Mouse (Mus musculus) testis, postnatal 10 days (tissue): Measurements from ENCODE around the gene Mb.

Source experiments
- DNase-seq: peaks from one replicate; pipeline ENCODE4 v3.0.0; 2021; ENCODE audit warnings: low spot score

Gene Mb

DNA sequence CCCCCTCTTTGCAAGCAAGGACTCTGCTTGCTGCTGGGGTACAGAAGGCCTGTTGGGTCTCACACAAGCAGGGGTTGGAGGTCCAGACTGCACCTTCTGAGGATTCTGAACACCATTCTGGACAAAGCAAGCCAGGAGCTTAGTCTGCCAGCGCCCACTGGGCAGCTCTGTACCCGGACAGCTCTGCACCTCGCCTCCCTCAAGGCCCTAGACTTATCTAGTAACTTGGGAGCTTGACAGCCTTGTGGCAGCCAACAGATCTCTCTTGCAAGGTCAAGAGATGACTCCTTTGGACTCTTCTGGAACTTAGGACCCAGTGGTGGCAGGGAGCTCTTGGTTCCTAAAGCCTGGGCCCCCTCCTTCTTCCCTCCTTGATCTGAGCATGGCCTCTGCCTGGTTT, 23.4 kb downstream of the Mb start:
- no peak for DNase-seq

DNA sequence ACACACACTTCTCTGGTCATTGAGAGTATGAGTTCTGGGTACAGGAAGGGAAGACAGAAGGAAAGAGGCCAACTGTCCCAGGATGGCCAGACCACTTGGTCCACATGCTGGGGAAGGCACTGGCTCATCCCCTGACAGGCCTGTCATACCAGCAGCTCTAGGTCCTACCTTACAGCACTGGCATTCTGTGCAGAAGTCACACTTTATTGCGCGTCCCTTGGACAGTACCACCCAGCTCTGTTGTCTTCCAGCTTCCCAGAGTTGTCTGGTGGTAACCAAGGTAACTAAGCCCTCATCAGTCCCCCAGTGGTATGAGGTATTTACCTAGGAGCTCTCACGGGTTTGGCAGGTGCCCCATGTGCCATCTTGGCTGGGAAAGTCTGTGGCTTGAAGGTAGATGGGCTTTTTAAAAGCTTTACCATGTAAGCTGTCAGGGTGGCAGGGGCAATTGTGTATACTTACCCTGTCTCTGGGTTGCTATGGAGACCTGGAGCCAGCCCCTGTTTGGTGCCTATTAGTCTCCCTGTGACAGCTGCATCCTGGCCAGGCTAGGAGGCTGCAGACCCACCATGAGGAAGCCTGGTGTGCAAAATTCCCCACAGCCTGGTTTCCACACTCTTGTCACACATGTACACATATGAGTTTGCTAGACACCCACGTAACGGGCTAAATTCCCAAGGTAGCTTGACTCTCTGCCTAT, 24.4 kb downstream of the Mb start:
- no peak for DNase-seq

DNA sequence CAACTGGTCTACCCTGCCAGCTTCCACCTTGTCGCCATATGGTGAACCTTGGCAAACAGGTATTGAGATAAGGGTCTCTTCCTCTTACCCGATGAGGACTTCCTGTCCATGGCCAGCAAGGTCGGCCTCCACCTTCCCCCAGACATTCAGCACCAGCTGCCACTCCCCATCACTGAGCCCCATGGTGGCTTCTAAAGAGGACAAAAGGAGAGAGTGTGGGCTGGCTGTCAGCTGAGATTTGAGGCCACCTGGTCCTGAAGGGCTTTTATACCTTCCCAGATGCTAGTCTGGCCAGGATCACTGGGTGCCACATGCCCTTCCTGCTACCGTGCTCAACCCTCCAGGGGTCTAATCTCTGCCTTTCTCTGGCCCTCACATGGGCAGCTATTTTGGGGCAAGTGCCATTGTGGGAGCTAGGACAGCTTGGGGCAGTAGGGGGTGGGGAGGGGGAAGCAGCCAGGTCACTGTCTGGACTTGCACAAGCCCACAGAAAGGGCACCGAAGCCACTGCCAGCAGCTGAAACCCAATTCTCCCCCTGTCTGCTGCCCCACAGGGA, 28.0 kb downstream of the Mb start:
- no peak for DNase-seq

DNA sequence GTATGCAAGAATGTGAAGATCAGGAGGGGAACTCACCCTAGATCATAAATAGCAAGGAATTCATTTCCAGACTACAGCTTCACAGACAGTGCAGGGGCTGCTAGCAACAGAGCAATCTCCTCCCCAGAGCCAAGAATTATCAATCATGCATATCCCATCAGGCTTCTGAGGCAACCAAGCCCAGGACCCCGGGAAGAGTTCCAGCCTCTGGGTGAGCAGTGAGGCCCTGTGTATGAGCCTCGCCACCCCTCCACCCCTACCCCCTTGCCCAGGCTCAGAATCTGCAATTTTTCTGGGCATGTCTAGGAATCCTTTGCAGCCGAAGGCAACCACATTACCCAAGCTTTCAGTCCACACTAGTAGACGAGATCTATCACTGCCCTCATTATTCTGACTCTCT, 28.6 kb downstream of the Mb start:
- no peak for DNase-seq

DNA sequence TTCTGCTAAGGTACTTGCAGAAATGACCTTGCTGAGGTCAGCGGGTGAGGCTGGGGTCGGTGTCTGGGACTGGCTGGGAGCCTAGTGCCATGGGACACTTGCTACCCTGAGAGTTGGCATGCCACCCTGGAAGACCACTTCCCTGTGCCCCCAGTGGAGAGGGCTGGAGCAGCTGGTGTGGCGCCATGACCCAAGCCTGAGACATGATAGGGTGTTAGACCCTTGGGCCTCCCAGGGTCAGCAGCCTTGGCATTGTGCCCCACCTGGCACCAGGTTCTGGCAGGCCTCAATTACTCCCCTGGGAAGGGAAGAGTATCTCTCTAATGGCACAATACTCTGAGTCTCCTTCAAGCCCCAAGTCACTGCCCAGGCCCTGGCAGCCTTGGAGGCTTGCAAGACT, 29.4 kb downstream of the Mb start:
- DNase-seq: no peak

DNA sequence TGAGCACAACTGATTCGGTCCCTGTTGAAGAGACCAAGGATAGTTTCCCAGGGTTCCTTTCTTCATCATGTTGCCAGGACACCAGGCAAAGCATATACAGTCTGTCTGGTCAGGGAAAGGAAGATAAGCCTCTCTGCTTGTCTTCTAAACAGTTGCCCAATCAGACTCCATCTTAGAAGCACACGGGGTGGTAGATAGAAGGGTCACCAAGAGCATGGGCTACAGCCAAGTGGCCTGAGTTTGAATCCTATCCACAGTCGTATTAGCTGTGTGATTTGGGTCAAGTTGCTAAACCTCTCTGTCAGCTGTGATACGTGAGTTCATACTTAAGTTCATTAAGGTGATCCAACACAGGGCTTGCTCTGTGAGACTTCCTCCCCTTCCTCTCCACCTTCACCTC, 30.3 kb downstream of the Mb start:
- DNase-seq: no peak

DNA sequence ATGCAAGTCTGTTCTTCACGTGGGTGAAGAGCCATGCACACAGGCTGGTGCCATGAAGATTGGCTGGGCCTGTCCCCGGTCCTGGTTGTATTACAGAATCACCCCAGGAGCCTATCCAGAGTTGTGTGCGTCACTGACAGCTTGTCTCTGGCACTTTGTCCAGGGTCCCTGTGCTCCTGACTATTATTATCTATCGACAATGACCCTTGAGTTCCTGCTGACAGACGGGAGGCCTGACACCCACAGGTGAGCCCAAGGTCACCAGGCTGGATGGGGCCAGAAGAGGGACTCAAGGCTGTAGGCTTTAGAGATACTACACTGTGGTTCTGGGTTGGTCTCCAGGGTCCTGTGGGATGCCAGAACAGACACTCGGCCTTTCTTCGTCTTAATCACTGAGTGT, 30.9 kb downstream of the Mb start:
- peak; percentile 41 for DNase-seq

DNA sequence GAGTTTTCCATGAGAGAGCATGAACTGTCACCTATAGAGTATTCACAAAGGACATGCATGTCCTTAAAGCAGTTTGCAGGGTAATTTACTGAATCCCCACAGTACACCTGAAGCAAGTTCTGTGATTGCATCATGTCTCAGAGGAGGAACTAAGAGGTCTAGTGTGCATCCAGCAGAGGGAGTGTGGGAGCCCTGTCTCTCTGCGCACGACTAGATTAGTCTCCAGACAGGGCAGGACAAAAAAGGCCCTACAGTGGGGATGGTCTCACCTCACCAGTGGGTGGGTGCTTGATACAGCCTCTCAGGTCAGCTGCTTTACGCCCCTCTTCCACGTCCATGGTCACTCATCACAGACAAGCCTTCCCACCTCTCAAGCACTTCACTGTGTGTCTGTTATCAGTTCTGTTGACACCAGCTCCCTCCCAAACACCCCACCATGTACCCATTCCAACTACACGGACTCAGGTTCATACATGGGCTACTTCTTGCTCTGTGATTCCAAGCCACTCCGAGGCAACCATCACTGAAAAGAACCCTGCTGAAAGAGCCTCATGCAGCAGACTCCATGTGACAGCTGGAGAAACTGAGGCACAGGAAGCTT, 31.6 kb downstream of the Mb start:
- DNase-seq: peak; percentile 75

DNA sequence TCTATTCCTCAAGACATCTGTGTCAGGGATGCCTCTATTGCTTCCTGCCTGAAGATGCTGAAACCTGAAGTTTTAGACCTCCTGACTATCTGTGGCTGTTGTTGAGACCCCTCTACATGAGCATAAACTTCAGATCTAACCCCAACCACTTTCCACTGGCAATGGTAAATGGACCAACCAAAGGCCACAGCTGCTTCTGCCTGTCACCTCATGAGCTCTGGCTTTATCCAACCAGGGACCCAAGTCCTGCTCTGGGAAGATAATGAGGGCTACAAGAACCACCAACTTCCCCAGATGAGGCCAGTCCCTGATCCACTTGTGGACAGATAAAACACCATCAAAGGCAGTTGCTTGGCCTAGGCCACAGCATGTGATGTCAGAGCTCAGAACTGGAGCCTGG, 32.6 kb downstream of the Mb start:
- DNase-seq: no peak

DNA sequence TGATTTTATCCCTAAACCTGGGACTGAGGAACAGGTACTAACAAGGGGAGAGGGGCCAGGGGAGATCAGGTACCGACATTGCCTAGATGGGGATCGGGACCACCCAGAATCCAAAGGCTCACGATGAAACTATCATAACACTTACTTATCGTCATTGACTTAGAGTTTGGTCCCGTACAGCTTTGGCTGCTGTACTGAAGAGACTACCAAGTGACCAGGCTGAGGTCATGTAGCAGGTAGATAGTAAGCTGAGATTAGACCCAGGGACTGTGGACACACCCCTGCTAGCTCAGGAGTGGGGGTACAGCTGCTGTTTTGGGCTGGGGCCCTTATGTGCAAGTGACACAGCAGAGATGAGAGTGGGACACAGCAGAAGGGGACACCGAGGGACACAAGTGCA, 34.0 kb downstream of the Mb start:
- no peak for DNase-seq

DNA sequence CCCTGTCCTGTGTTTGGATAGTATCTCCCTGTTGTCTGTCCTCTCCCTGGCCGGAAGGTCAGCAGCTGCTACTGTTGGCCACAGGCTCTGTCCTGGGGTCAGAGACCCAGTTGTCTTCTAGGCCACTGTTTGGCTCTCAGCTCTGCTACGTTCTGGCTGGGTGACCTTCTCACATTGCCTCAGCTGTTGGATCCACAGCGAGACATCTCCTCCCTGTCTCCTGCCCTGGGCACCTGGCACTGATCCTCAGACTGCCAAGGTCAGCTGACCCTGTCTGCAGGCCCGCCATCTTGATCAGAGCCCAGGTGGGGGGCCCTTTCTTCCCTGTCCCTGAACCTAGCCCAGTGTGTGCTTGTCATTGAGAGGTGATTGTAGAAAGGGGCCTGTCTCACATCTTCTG, 35.5 kb downstream of the Mb start:
- DNase-seq: peak; percentile 50

DNA sequence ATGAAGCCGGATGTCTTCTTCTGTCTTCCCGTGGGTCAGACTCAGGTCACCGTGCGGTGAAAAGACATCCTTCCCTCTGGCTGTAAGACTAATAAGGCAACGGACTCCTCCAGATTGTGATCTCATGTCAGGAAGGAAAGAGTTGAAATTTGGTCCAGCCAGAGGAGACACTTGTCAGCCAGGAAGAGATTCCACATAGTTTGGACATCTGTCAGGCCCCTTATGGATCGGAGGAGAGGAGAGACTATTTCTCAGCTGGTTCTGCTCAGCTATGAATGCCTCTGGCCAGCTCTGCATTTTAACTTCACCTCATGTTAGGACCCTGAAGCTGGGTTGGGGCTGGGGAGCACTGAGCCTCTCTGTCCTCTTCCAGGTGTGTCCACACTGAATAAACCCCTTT, 36.0 kb downstream of the Mb start:
- no peak for DNase-seq

DNA sequence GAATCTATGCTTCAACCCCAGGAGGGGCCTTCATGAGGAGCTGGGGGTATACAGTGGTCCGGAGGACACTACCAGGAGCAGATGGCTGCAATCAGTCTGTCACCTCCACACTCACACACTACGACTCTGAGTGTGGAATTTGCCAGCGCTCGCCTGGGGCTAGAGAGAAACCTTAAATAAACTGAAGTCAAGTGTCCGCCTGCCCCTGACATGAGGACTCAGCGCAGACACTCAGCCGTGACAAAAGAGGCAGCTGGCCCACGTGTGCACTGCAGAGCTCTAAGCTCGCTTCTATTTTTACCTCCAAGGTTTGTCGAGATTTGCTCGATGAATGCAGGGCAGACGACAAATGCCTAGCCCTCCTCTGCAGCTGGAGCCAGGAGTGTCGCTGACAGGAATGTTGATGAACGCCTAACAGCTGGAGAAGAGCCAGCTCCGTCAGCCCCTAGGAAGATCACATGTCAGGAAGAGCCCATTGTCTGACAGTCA, 36.7 kb downstream of the Mb start:
- DNase-seq: peak; percentile 40

DNA sequence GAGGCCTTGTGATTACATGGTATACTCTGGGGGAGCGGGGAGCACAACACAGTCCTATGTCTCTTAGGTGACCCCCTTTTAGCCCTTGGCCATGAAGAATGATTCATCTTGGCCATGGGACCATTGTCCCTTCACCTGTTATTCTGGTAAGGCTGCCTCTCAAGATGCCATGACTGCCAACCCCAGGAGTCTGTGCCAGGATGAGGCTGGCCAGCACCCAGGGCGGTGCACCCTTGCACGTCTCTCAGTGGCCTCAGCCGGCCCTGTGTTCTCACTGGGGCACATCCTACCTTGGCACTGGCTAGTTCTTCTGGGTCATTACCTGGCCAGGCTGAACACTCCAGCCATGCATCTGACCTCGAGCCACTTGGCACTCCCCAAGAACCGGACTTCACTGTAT, 41.6 kb downstream of the Mb start:
- no peak for DNase-seq

DNA sequence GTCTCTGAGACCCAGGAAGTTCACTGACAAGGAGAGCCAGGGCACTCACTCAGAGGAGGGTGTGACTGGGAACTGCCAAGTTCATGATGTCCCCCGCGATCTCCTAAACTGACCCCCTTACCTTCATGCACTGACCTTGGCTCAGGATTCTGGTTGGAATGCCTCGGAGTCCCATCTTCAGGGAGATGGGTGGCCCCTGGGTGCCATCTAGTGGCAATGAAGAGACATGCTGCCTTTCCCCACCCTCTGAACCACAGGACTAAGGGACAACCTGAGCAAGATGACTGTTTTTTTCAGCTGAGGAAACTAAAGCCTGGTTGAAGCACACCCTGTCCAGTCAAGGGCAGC, 46.6 kb downstream of the Mb start:
- peak; percentile 61 for DNase-seq

DNA sequence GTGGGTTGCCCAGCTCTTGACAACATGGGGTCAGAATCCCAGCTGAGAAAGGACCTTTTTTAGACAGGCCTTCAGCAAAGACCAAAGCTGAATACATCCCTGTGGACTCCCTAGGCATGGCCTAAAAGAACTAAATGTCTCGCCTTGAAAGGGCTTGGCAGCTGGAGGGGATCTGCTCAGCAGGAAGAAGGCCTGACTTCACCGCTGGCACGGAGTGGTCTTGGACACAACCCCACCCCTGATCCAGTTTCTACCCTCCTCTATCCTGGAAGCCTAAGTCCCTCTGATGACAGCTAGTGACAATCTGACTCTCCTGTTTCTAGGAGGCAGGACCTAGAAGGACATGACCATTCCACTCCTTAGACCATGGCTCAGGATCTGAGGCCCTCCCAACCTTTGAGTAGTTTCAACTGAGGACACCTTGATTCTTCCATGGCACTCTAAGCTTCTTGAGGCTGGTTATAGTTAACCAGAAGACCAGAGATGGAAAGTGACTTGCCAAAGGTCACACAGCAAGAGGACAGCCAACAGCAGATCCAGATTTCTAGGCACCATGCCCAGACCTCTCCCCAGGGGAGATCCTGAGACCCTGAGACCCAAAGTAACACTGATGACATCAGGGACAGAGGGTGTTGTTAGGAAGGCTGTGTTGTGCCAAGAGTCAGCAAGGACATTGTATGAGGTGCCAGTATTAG, 47.1 kb downstream of the Mb start:
- peak; percentile 54 for DNase-seq

DNA sequence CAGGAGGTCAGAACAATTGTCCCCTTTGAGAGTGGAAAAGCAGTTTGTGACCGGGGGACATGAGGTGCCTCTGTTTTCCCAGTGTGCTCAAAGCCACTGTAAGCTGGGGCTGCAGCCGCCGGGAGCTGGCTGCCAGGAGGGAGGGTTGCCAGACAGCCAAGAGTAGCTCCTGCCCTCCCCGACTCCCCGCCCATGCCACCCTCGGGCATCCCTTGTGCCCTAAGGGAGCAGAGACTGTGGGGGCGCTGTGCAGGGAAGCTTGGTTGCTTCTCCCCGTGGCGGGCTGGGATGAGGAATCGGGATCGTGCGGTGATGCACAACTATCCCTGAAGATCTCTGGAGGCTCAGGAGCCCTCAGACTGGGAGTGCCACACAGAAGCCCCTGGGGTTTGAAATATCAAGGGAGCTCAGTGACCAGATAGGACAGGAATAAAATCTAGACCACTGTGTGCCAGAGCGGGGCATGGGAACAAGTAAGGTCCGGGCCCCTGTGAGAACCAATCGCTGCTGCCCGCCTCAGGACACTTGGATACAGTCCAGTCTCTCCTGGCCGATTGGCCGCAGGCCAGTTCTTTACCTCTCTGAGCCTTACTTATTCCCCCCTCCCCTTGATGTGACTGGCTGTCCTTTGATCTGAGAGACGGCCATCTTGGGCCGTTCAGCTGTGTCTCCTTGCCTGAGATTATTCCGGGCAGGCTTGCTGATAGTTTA, 51.4 kb downstream of the Mb start:
- peak; percentile 74 for DNase-seq

DNA sequence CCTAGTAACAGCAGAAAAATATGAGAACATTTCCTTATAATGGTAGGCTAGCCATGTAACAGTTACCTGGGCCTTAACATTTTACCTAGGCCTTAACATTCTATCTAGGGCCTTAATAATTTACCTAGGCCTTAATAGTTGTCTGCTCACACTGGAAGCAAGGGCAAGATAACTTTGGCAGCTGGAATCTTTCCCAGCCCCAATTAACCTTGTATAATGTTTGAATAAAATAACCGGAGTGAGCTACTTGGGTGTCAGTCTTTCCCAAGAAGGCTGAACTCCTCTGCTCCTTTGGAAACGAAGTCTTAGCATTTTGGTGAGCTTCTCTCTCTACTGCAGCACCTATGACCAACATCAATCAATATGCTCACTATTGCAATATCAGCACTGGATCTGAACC, 52.4 kb downstream of the Mb start:
- no peak for DNase-seq

DNA sequence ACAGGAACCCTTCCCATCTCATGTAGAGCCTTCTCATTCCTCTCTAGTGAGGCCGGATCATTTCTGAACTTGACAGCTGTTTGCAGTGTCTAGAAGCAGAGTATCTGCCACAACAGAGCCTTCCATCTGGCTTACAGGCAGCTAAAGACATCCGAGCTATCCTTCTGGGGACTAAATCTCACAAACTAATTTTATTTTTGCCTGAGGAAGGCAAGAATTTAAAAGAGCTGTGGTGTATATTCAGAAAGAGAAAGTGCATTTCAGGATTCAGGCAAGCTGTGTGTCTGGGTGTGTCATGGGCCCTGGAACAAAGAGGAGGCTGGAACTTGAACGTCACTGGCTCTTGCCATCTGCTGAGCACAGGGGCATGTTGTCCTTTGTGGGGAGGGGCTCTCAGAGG, 56.1 kb downstream of the Mb start:
- no peak for DNase-seq

DNA sequence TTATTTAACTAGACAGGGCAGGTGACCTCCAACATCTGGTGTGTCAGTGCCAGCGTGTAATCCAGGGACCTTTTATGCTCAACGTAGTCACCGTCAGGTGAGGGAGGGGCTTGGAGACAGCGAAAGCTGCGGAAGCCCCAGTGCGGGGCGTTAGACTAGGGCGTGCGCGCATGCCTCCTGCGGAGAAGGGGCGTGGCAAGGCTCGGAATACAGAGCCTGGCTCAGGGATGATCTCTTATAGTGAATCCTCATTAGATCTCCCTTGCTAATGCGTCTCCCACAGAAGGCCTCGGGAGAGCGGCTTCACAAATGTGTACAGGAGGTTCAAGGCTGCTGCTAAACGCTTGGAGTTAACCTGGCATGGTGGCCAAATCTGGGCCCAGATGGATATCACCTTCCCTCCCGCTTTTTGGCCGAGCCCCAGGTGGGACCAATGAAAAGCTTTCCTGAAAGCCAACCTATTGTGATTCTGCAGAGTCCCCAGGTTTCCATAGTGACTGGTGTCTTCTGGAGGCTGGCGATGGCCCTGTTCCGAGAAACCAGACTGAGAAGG, 62.9 kb downstream of the Mb start:
- DNase-seq: peak; percentile 69

DNA sequence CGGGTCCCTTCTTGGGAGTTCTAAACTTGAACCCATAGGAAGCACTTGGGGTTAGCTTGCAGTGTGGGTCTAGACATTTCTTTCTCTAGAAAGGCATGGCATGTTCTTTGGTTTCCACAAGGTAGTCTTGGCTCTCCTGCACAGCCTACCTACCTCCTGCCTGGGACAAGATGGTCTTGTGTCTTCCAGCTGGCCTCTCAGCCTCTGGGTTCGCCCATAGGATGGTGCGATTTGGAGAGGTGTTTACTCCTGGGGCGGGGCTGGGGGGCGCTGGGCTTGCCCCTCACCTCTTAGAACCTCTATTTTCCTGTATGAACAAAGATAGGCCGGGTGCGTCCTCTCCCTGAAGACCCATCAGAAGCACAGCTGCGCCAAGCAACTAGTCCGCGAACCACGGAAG, 63.3 kb downstream of the Mb start:
- no peak for DNase-seq

DNA sequence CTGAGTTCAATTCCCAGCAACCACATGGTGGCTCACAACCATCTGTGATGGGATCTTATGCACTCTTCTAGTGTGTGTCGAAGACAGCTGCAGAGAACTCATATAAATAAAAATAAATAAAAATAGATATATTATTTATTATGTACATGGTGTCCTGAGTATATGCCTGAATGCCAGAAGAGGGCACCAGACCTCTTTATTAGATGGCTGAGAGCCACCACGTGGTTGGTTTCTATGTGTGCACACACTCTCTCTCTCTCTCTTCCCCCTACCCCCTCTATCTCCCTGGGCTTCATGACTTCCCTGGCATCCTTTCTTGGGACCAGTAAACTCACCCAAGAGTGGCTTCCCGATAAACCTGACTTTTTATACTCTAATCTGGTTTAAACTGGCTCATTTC, 67.7 kb downstream of the Mb start:
- DNase-seq: no peak
